Mouse (Mus musculus): Measurements from ENCODE around the gene Ina. TPM values are rescaled to one million over a fixed set of nuclear protein-coding genes. Genes with fewer than 3 reads are reported as not detected.

Gene Ina
- polyA plus RNA-seq, 1 experiment = not detected

DNA sequence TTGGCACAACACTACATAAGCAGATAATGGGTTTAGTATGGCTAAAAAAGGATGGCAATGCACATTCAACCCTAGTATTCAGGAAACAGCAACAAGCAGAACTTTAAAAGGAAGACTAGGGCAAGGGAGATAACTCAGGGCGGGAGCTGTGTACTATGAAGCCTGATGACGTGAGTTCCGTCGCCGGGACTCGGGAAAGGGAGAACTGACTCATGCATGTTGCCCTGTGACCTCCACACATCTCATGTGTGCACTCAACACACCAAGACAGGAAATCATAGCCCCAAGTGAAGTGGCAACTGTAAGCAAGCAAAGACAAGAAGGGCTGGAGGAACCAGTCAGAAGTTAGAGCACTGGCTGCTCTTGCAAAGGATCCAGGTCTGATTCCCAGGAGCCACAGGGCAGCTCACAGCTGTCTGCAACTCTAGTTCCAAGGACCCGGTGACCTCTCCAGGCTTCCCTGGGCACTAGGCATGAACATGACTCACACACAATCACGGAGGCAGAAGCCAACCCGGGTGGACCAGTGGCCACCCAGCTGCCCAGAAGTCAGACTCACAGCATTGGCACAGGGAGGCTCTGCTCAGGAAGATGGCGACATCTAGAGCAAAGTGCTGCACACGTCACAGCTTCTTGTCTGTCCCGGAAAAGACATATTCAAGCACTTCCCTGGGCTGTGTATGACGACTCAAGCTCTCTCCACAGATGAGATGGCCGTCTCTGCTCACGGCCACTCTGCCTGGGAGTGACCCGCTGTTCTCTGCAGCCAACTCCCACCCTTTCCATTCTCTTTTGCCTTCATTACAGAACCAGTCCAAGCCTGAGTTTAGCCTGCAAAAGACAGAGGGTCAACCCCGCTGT is 35.3 kb upstream of the Ina start:
- Histone ChIP-seq H3K4me1 (ENCODE audit: control insufficient read depth, insufficient read depth, low read length) (peaks cover 10% of the 10 kb centered on the region; the same call in 1 of the 2 replicates), H3K4me3 (replicated peaks; ENCODE audit: control insufficient read depth, low read depth, low read length) (no peak overlapping the region), H3K27ac (ENCODE audit: control insufficient read depth, insufficient read depth, low read depth, low read length, poor library complexity) (peak overlapping the region; percentile 83)
- TF ChIP-seq CTCF (IDR thresholded peaks at IDR 0.05; ENCODE audit: control insufficient read depth, insufficient read depth, low read length) (peak; percentile 37), POLR2A (IDR thresholded peaks at IDR 0.05; ENCODE audit: borderline replicate concordance, control insufficient read depth, low read depth, low read length) (0 out of 2 replicates have a peak, but pooled peaks have one; percentile 23)
- WGBS = 51% methylated on average over 17 of the region's 17 CpGs

DNA sequence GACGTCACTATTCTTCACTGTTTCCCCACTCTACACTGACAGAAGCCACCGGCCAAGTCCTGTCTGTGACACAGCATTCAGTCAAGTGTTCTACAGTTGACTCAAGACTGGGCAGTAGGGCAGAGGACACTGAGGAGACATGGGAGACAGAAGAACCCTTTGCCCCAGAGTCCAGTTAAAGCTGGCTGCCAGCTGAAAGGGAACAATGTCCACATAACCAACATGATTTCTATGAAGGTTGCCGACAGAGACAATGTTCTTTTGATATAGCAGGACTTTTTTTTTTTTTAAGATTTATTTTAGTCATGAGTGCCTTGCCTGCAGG is 34.8 kb upstream of the Ina start:
- TF ChIP-seq POLR2A (IDR thresholded peaks at IDR 0.05; ENCODE audit: borderline replicate concordance, control insufficient read depth, low read depth, low read length) = no peak
- no peak for TF ChIP-seq CTCF (IDR thresholded peaks at IDR 0.05; ENCODE audit: control insufficient read depth, insufficient read depth, low read length)
- WGBS = 56% methylated on average over 3 of the region's 3 CpGs
- peak overlapping the region; percentile 83 for H3K27ac ChIP-seq (ENCODE audit: control insufficient read depth, insufficient read depth, low read depth, low read length, poor library complexity)
- H3K4me3 ChIP-seq (replicated peaks; ENCODE audit: control insufficient read depth, low read depth, low read length) = no peak overlapping the region
- H3K4me1 ChIP-seq (ENCODE audit: control insufficient read depth, insufficient read depth, low read length) = peaks cover 10% of the 10 kb centered on the region; the same call in 1 of the 2 replicates

GRCm38 (mm10) chr19:46981462-46981861 is 33.0 kb upstream of the Ina start:
- Histone ChIP-seq H3K27ac (ENCODE audit: control insufficient read depth, insufficient read depth, low read depth, low read length, poor library complexity) (peak overlapping the region; percentile 47), H3K4me1 (ENCODE audit: control insufficient read depth, insufficient read depth, low read length) (peaks cover 11% of the 10 kb centered on the region; the same call in 1 of the 2 replicates), H3K4me3 (replicated peaks; ENCODE audit: control insufficient read depth, low read depth, low read length) (no peak overlapping the region)
- TF ChIP-seq POLR2A (IDR thresholded peaks at IDR 0.05; ENCODE audit: borderline replicate concordance, control insufficient read depth, low read depth, low read length) (no peak), CTCF (IDR thresholded peaks at IDR 0.05; ENCODE audit: control insufficient read depth, insufficient read depth, low read length) (no peak)
- WGBS = 70% methylated on average over 6 of the region's 6 CpGs

- TF ChIP-seq CTCF (IDR thresholded peaks at IDR 0.05; ENCODE audit: control insufficient read depth, insufficient read depth, low read length) (no peak), POLR2A (IDR thresholded peaks at IDR 0.05; ENCODE audit: borderline replicate concordance, control insufficient read depth, low read depth, low read length) (no peak)
- 57% methylated on average over 14 of the region's 14 CpGs for WGBS
- Histone ChIP-seq H3K4me3 (replicated peaks; ENCODE audit: control insufficient read depth, low read depth, low read length) (no peak overlapping the region), H3K27ac (ENCODE audit: control insufficient read depth, insufficient read depth, low read depth, low read length, poor library complexity) (peak overlapping the region; percentile 89), H3K4me1 (ENCODE audit: control insufficient read depth, insufficient read depth, low read length) (peaks cover 15% of the 10 kb centered on the region)
Measured at GRCm38 (mm10) chr19:46983352-46983965, 31.0 kb upstream of the Ina start.

- Histone ChIP-seq H3K4me1 (ENCODE audit: control insufficient read depth, insufficient read depth, low read length) (peaks cover 14% of the 10 kb centered on the region), H3K4me3 (replicated peaks; ENCODE audit: control insufficient read depth, low read depth, low read length) (peak overlapping the region; percentile 49), H3K27ac (ENCODE audit: control insufficient read depth, insufficient read depth, low read depth, low read length, poor library complexity) (peak overlapping the region; percentile 89)
- 15% methylated on average over 11 of the region's 11 CpGs for WGBS
- TF ChIP-seq POLR2A (IDR thresholded peaks at IDR 0.05; ENCODE audit: borderline replicate concordance, control insufficient read depth, low read depth, low read length) = no peak
Measured at GRCm38 (mm10) chr19:46983966-46984380, 30.5 kb upstream of the Ina start.

DNA sequence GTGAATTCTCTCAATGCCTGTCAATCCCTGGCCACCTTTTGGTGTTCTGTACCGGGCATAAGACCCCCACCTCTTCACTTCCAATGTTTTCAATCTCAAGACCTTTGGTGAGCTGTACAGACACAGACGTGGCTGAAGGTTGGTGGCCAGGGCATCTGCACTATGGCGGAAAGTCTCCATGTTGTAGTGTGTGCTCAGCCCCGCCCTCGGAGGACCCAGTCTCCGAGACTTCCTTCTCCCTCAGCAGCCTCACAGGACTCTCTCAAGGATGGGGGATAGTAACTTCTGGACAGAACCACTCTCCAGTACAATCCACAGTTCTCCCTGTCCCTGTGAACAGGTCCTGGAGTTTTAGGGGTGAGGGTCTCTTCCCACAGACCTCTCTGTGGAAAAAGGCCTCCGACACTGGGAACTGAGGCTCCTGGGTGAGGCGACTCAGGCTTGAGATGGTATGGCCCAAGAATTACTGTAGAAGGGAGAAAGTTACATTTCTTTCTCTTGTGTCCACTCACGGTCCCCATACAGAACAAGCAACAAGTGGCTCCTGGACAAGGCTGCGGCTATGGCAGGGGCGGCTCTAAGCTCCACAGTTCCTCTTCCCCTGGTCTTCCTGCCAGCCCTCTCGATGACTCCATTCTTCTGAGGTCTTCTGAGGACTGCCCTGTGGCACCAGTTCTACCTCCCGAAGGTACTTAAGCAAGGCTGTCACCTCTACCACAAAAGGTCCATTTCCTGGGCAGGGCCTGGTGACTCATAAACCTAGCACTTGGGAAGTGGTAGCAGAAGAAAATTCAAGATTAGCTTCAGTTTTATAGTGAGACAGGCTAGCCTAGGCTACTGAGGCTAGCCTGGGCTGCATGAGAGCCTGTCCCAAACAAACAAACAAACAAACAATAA is 29.5 kb upstream of the Ina start:
- peak overlapping the region; percentile 38 for H3K4me3 ChIP-seq (replicated peaks; ENCODE audit: control insufficient read depth, low read depth, low read length)
- H3K4me1 ChIP-seq (ENCODE audit: control insufficient read depth, insufficient read depth, low read length) = peaks cover 10% of the 10 kb centered on the region
- H3K27ac ChIP-seq (ENCODE audit: control insufficient read depth, insufficient read depth, low read depth, low read length, poor library complexity) = peak overlapping the region; percentile 95
- no peak for TF ChIP-seq CTCF (IDR thresholded peaks at IDR 0.05; ENCODE audit: control insufficient read depth, insufficient read depth, low read length)
- 34% methylated on average over 13 of the region's 13 CpGs for WGBS

DNA sequence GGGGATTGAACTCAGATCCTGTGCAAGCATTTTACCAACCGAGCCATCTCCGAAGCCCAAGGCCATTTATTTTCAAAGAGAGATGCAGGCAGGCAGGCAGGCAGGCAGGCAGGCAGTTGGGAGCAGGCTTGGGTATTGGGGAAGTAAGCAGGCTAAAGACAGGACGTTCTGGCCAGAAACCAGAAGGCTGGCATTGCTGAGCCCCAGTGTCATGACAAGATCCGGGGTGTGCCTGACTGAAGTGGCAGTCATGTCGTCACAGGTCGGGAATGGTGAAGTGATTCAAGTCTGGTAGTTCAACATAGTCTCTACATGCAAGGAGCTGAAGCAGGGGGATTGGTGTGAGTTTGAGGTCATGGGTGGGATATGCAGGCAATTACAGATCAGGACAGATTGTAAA is 26.9 kb upstream of the Ina start:
- no peak for TF ChIP-seq POLR2A (IDR thresholded peaks at IDR 0.05; ENCODE audit: borderline replicate concordance, control insufficient read depth, low read depth, low read length)
- peak; percentile 0; the same call in 1 of the 2 replicates for TF ChIP-seq CTCF (IDR thresholded peaks at IDR 0.05; ENCODE audit: control insufficient read depth, insufficient read depth, low read length)
- WGBS = 20% methylated on average over 6 of the region's 6 CpGs
- Histone ChIP-seq H3K27ac (ENCODE audit: control insufficient read depth, insufficient read depth, low read depth, low read length, poor library complexity) (peak overlapping the region; percentile 91), H3K4me3 (replicated peaks; ENCODE audit: control insufficient read depth, low read depth, low read length) (no peak overlapping the region), H3K4me1 (ENCODE audit: control insufficient read depth, insufficient read depth, low read length) (peaks cover 12% of the 10 kb centered on the region)

Data from bone marrow, adult 2 months (tissue).